Mouse (Mus musculus) MEL (cell line): ENCODE results near the gene Unc13b. TPM values are rescaled to one million over a fixed set of nuclear protein-coding genes. Genes with fewer than 3 reads are reported as not detected.

Experiments used
- DNase-seq: peaks from one replicate; pipeline ENCODE4 v3.0.0; 2011; ENCODE audit warnings: low read depth, low spot score
- H3K27ac ChIP-seq: 2 replicates; pipeline ENCODE4 v1.5.1; 2012; ENCODE audit warnings: low read depth, mild to moderate bottlenecking, control low read depth, low read length, moderate library complexity; ENCODE audit not compliant: control insufficient read depth
- H3K27me3 ChIP-seq, 2 experiments: fragments of 150-350 bp in 1 of 2; sonication (generic) in 1 of 2; 2 replicates each; pipeline ENCODE4 v1.6.1; 2012; ENCODE audit warnings: low read length in 2 of 2, mild to moderate bottlenecking in 2 of 2, improper control_type of control experiment in 1 of 2, moderate library complexity in 1 of 2; ENCODE audit not compliant: insufficient read depth in 2 of 2, control insufficient read depth in 1 of 2
- H3K36me3 ChIP-seq, 2 experiments: 2 replicates each; pipeline ENCODE4 v1.6.1; 2012 to 2014; ENCODE audit warnings: low read length in 2 of 2, improper control_type of control experiment in 1 of 2, inconsistent platforms in 1 of 2, mild to moderate bottlenecking in 1 of 2; ENCODE audit not compliant: insufficient read depth in 2 of 2, control insufficient read depth in 1 of 2
- H3K4me1 ChIP-seq, 2 experiments: fragments of 150-350 bp in 1 of 2; sonication (generic) in 1 of 2; 2 replicates each; pipeline ENCODE4 v1.6.1; 2012; ENCODE audit warnings: low read length in 2 of 2, improper control_type of control experiment in 1 of 2, mild to moderate bottlenecking in 1 of 2; ENCODE audit not compliant: insufficient read depth in 2 of 2, control insufficient read depth in 1 of 2
- H3K4me3 ChIP-seq, 2 experiments: fragments of 150-350 bp in 1 of 2; sonication (generic) in 1 of 2; 2 replicates each; pipeline ENCODE4 v1.5.1; 2012; ENCODE audit warnings: low read depth in 2 of 2, low read length in 2 of 2, mild to moderate bottlenecking in 2 of 2, moderate library complexity in 2 of 2, control low read depth in 1 of 2, improper control_type of control experiment in 1 of 2; ENCODE audit not compliant: control insufficient read depth in 1 of 2, insufficient read depth in 1 of 2
- H3K79me2 ChIP-seq: 2 replicates; pipeline ENCODE4 v1.6.1; 2012; ENCODE audit warnings: mild to moderate bottlenecking, low read length, moderate library complexity; ENCODE audit not compliant: control insufficient read depth, poor library complexity, insufficient read depth
- H3K9ac ChIP-seq: 2 replicates; pipeline ENCODE4 v1.6.1; 2012; ENCODE audit warnings: low read depth, mild to moderate bottlenecking, control low read depth, low read length, moderate library complexity; ENCODE audit not compliant: control insufficient read depth, poor library complexity, severe bottlenecking
- H3K9me3 ChIP-seq: fragments of 150-350 bp; sonication (generic); replicated peaks from 2 replicates; pipeline ENCODE4 v1.6.1; 2012; ENCODE audit warnings: mild to moderate bottlenecking, low read length, improper control_type of control experiment, moderate library complexity; ENCODE audit not compliant: insufficient read depth
- BHLHE40 ChIP-seq: IDR thresholded peaks from 2 replicates; pipeline ENCODE4 v1.6.1; 2012; ENCODE audit warnings: low read depth, mild to moderate bottlenecking, inconsistent platforms, low read length, improper control_type of control experiment, borderline replicate concordance
- CHD2 ChIP-seq: IDR thresholded peaks from 2 replicates; pipeline ENCODE4 v1.6.1; 2011; ENCODE audit warnings: low read length, improper control_type of control experiment
- CTCF ChIP-seq, 3 experiments: IDR thresholded peaks in 2 of 3; conservative IDR thresholded peaks in 1 of 3; 2 replicates each; pipeline ENCODE4 v1.5.1; 2011 to 2012; ENCODE audit warnings: low read length in 3 of 3, low read depth in 2 of 3, mild to moderate bottlenecking in 2 of 3, improper control_type of control experiment in 1 of 3, inconsistent platforms in 1 of 3, mixed read lengths in 1 of 3, moderate library complexity in 1 of 3; ENCODE audit not compliant: control insufficient read depth in 1 of 3, insufficient read depth in 1 of 3, poor library complexity in 1 of 3, severe bottlenecking in 1 of 3
- ELF1 ChIP-seq: IDR thresholded peaks from 2 replicates; pipeline ENCODE4 v1.6.1; 2014; ENCODE audit warnings: low read depth, mild to moderate bottlenecking, inconsistent platforms, low read length, improper control_type of control experiment, moderate library complexity
- EP300 ChIP-seq, 2 experiments: IDR thresholded peaks; 2 replicates each; pipeline ENCODE4 v1.6.1; 2011; ENCODE audit warnings: improper control_type of control experiment in 2 of 2, low read length in 2 of 2, low read depth in 1 of 2, mild to moderate bottlenecking in 1 of 2
- ETS1 ChIP-seq: IDR thresholded peaks from 2 replicates; pipeline ENCODE4 v1.6.1; 2012; ENCODE audit warnings: low read depth, mild to moderate bottlenecking, inconsistent platforms, low read length, improper control_type of control experiment, moderate library complexity
- GATA1 ChIP-seq: IDR thresholded peaks from 2 replicates; pipeline ENCODE4 v1.6.1; 2011; ENCODE audit warnings: low read depth, low read length, improper control_type of control experiment
- HCFC1 ChIP-seq: IDR thresholded peaks from 2 replicates; pipeline ENCODE4 v1.6.1; 2012; ENCODE audit warnings: low read depth, mild to moderate bottlenecking, inconsistent platforms, low read length, improper control_type of control experiment, moderate library complexity
- MAFK ChIP-seq: IDR thresholded peaks from 2 replicates; pipeline ENCODE4 v1.6.1; 2011; ENCODE audit warnings: low read depth, mild to moderate bottlenecking, low read length, improper control_type of control experiment, borderline replicate concordance
- MEF2A ChIP-seq: IDR thresholded peaks from 2 replicates; pipeline ENCODE4 v1.6.1; 2014; ENCODE audit warnings: low read depth, mild to moderate bottlenecking, inconsistent platforms, low read length, improper control_type of control experiment; ENCODE audit not compliant: poor library complexity, insufficient replicate concordance, severe bottlenecking; ENCODE audit errors: extremely low read depth
- MYB ChIP-seq: IDR thresholded peaks from 2 replicates; pipeline ENCODE4 v1.6.1; 2011; ENCODE audit warnings: mild to moderate bottlenecking, low read depth, low read length, improper control_type of control experiment
- MYC ChIP-seq: IDR thresholded peaks from 2 replicates; pipeline ENCODE4 v1.6.1; 2011; ENCODE audit warnings: low read depth, mild to moderate bottlenecking, low read length, improper control_type of control experiment, moderate library complexity
- NRF1 ChIP-seq: IDR thresholded peaks from 2 replicates; pipeline ENCODE4 v1.6.1; 2014; ENCODE audit warnings: low read depth, mild to moderate bottlenecking, inconsistent platforms, low read length, improper control_type of control experiment, moderate library complexity; ENCODE audit not compliant: poor library complexity, insufficient read depth, severe bottlenecking
- POLR2AphosphoS5 ChIP-seq: IDR thresholded peaks from 2 replicates; pipeline ENCODE4 v1.6.1; 2012; ENCODE audit warnings: low read depth, borderline replicate concordance, mild to moderate bottlenecking, inconsistent platforms, low read length, moderate library complexity, mixed read lengths
- RAD21 ChIP-seq: IDR thresholded peaks from 2 replicates; pipeline ENCODE4 v1.6.1; 2011; ENCODE audit warnings: mild to moderate bottlenecking, low read depth, low read length, improper control_type of control experiment
- RCOR1 ChIP-seq: IDR thresholded peaks from 2 replicates; pipeline ENCODE4 v1.6.1; 2012; ENCODE audit warnings: low read depth, mild to moderate bottlenecking, inconsistent platforms, low read length, improper control_type of control experiment
- SIN3A ChIP-seq: IDR thresholded peaks from 2 replicates; pipeline ENCODE4 v1.6.1; 2012; ENCODE audit warnings: low read length, improper control_type of control experiment, inconsistent platforms
- SMC3 ChIP-seq: IDR thresholded peaks from 2 replicates; pipeline ENCODE4 v1.6.1; 2011; ENCODE audit warnings: low read depth, low read length, improper control_type of control experiment
- TAL1 ChIP-seq: IDR thresholded peaks from 2 replicates; pipeline ENCODE4 v1.6.1; 2012; ENCODE audit warnings: mild to moderate bottlenecking, inconsistent platforms, low read length, moderate library complexity, mixed read lengths
- TCF12 ChIP-seq: IDR thresholded peaks from 2 replicates; pipeline ENCODE4 v1.6.1; 2014; ENCODE audit warnings: low read depth, mild to moderate bottlenecking, inconsistent platforms, low read length, improper control_type of control experiment, moderate library complexity
- polyA plus RNA-seq, 2 experiments: library from polyadenylated mRNA; stranded (reverse) in 1 of 2; unstranded in 1 of 2; fragments of >175 nt in 1 of 2; fragments of >200 nt in 1 of 2; gene quantifications; 2 replicates each; pipeline versions ENCODE4 v1.2.1 to v1.2.4; 2012; ENCODE audit warnings: low replicate concordance in 2 of 2, low read depth in 1 of 2; ENCODE audit not compliant: insufficient read length in 2 of 2, insufficient read depth in 1 of 2, missing spikeins in 1 of 2
- total RNA-seq: library from RNA; depleted of rRNA; stranded (reverse); fragments of 300-350 nt; gene quantifications from 2 replicates; pipeline ENCODE4 v1.2.3, GENCODE M21; 2012

The Unc13b gene
- total and polyA plus RNA-seq, 3 experiments, result 5.4 to 9.6 TPM; not detected in 1

GRCm38 (mm10) chr4:43113491-43113890, 54.7 kb downstream of the Unc13b start (continued):
- TF ChIP-seq MAFK (no peak), CTCF (IDR thresholded peaks at IDR 0.05 in 2 of 3, conservative IDR thresholded peaks at IDR 0.05 in 1 of 3; ENCODE audit: control insufficient read depth in 1 of 3, insufficient read depth in 1 of 3, low read depth in 2 of 3, low read length in 3 of 3, poor library complexity in 1 of 3, severe bottlenecking in 1 of 3) (no peak), HCFC1 (no peak), NRF1 (no peak), RAD21 (no peak), MYB (no peak), SMC3 (no peak), CHD2 (no peak)
- TF ChIP-seq, all 39 proteins: peak for 6

GRCm38 (mm10) chr4:43114512-43114911, 55.8 kb downstream of the Unc13b start:
- peak; percentile 47 for DNase-seq
- Histone ChIP-seq H3K27ac (peak overlapping the region; percentile 45), H3K9ac (no peak overlapping the region), H3K36me3 (peaks cover 0 to 31% of the 10 kb centered on the region in 2 experiments; a peak in 2 of 4 replicates), H3K79me2 (no peaks in the 10 kb centered on the region), H3K27me3 (no peaks in the 10 kb centered on the region), H3K4me1 (peaks cover 14 to 27% of the 10 kb centered on the region in 2 experiments), H3K9me3 (no peaks in the 10 kb centered on the region), H3K4me3 (peak overlapping the region in 1 of 2 experiments; percentile 18; a peak in 2 of 4 replicates)
- TF ChIP-seq CTCF (IDR thresholded peaks at IDR 0.05 in 2 of 3, conservative IDR thresholded peaks at IDR 0.05 in 1 of 3; ENCODE audit: control insufficient read depth in 1 of 3, insufficient read depth in 1 of 3, low read depth in 2 of 3, low read length in 3 of 3, poor library complexity in 1 of 3, severe bottlenecking in 1 of 3), result no peak
- no peak for TF ChIP-seq BHLHE40
- TF ChIP-seq ETS1, result peak; percentile 68
- TF ChIP-seq SIN3A, result 0 out of 2 replicates have a peak, but pooled peaks have one; percentile 31
- peak; percentile 92 for TF ChIP-seq TCF12
- TF ChIP-seq RAD21, result no peak
- 0 out of 2 replicates have a peak, but pooled peaks have one; percentile 13 for TF ChIP-seq RCOR1
- peak; percentile 28; the same call in 1 of the 2 replicates for TF ChIP-seq MEF2A
- TF ChIP-seq ELF1, result no peak
- TF ChIP-seq POLR2AphosphoS5, result no peak
- no peak for TF ChIP-seq MYC
- peak; percentile 85 to 87 for TF ChIP-seq EP300 (IDR thresholded peaks at IDR 0.05; ENCODE audit: low read depth in 1 of 2, low read length in 2 of 2)
- TF ChIP-seq TAL1, result peak; percentile 35; the same call in 1 of the 2 replicates
- TF ChIP-seq GATA1, result peak; percentile 89
